Mouse (Mus musculus): ENCODE results near the gene Zbtb41. TPM values are rescaled to one million over a fixed set of nuclear protein-coding genes. Genes with fewer than 3 reads are reported as not detected.

Gene Zbtb41
- total RNA-seq, 2 experiments from 2014 or later: 29.2 to 30.5 TPM

GRCm38 (mm10) chr1:139465936-139466335 is 43.8 kb downstream of the Zbtb41 start:
- no peak for DNase-seq (ENCODE audit: extremely low spot score in 1 of 2, low spot score in 1 of 2)

GRCm38 (mm10) chr1:139478898-139479297 is 56.8 kb downstream of the Zbtb41 start:
- peak in 1 of 2 experiments; percentile 24 for DNase-seq (ENCODE audit: extremely low spot score in 1 of 2, low spot score in 1 of 2)

- DNase-seq (ENCODE audit: extremely low spot score in 1 of 2, low spot score in 1 of 2): no peak
These were observed 58.2 kb downstream of the Zbtb41 start for GRCm38 (mm10) chr1:139480246-139480645.

- no peak for DNase-seq (ENCODE audit: extremely low spot score in 1 of 2, low spot score in 1 of 2)
These were observed 59.1 kb downstream of the Zbtb41 start for GRCm38 (mm10) chr1:139481146-139481545.

GRCm38 (mm10) chr1:139494630-139495029 is 72.5 kb downstream of the Zbtb41 start:
- no peak for DNase-seq (ENCODE audit: extremely low spot score in 1 of 2, low spot score in 1 of 2)

- no peak for DNase-seq (ENCODE audit: extremely low spot score in 1 of 2, low spot score in 1 of 2)
These were observed 73.3 kb downstream of the Zbtb41 start for GRCm38 (mm10) chr1:139495408-139495807.

- no peak for DNase-seq (ENCODE audit: extremely low spot score in 1 of 2, low spot score in 1 of 2)
These were observed 74.1 kb downstream of the Zbtb41 start for GRCm38 (mm10) chr1:139496212-139496611.

GRCm38 (mm10) chr1:139499751-139500150 is 77.7 kb downstream of the Zbtb41 start:
- DNase-seq (ENCODE audit: extremely low spot score in 1 of 2, low spot score in 1 of 2): no peak

- no peak for DNase-seq (ENCODE audit: extremely low spot score in 1 of 2, low spot score in 1 of 2)
These were observed 79.2 kb downstream of the Zbtb41 start, which contains the start of gene F13b for GRCm38 (mm10) chr1:139501258-139501752. Gene F13b, plus strand, starts transcription at chr1:139501702.

Other genes starting within 250 kb of the Zbtb41 start
- under 1 TPM; 0.57 to 0.61 TPM for gene Crb1, start 45.2 kb upstream of the Zbtb41 start, total RNA-seq (2021)
- gene Aspm, start 32.5 kb downstream of the Zbtb41 start, total RNA-seq (2021): under 1 TPM; 0.70 to 0.71 TPM
- not detected for gene F13b, start 79.4 kb downstream of the Zbtb41 start, total RNA-seq (2021)
- not detected for gene Cfhr1, start 138.0 kb downstream of the Zbtb41 start, total RNA-seq (2021)

Data from layer of hippocampus, postnatal 25 days (tissue).